Mouse (Mus musculus): ENCODE measurements around the gene Pak7. TPM values are rescaled to one million over a fixed set of nuclear protein-coding genes. Genes with fewer than 3 reads are reported as not detected.

Pak7 gene
- not detected for polyA plus RNA-seq (2012; fragmentation: generic; extraction: Trizol)

DNA sequence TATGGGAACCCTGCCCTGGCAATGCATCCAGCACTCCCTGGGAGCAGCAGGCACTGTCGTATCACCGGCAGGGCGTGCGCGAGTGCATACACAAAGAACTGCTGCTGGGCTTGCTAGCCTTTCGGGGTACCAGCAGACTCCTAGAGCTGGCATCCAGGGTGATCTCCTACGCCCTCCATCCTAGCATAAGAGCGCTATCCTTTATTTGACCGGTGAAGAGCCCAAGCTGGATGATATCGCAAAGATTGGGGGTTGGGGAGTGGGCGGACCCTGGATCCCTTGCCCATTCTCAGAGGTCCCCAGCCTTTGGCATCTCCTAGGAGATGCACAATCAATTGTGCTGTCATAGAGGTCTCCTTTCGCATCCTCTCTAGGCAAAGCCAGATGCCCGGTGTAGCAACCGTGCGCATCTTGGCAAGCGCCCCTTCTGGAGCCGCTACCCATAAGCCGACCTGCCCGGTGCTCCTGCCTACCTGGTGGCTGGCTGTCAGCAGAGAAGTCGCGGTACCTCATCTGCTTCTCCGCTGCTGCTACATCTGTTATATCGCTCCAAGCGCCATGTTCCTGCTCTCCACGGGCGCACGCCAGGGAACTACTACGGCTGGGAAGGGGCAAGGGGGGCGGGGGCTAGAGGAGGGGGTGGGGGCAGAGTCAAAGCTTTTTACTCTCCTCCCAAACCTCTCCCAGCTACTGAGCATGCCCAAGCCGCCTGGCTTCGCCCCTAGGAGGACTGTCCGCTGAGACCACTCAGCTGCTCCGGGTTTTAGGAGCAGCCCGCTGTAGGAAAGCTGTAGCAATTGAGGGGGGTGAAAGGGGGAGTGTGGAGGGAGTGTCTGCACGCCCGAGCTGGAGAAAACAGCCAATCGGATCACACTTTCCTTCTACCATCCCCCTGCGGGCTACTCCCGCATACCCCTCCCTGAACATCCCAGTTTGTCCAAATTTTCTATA is at the start of gene Pak7:
Gene Pak7, minus strand, starts transcription at position 787 of the 951 bp plus-strand sequence.
- Histone ChIP-seq H3K79me2 (ENCODE audit: control insufficient read depth, insufficient read depth) (no peaks in the 10 kb centered on the region), H3K4me3 (no peak within 1 kb of the TSS), H3K27me3 (ENCODE audit: control insufficient read depth, insufficient read depth, insufficient read length) (no peaks in the 10 kb centered on the region), H3ac (ENCODE audit: control insufficient read depth, insufficient read length) (no peak within 1 kb of the TSS), H3K4me2 (ENCODE audit: low read depth) (no peak within 1 kb of the TSS), H3K36me3 (ENCODE audit: control insufficient read depth, insufficient read depth) (no peaks in the 10 kb centered on the region)
- TF ChIP-seq MAX (IDR thresholded peaks at IDR 0.05; ENCODE audit: low read depth) (no peak), POLR2AphosphoS2 (IDR thresholded peaks at IDR 0.05; ENCODE audit: insufficient read length, low read depth) (no peak), REST (IDR thresholded peaks at IDR 0.05; ENCODE audit: insufficient read depth, insufficient read length) (no peak), MYOG (IDR thresholded peaks at IDR 0.05; ENCODE audit: control insufficient read depth in 1 of 3, insufficient read depth in 1 of 3, insufficient read length in 2 of 3, low read depth in 2 of 3) (no peak), MYOD1 (IDR thresholded peaks at IDR 0.05; ENCODE audit: control insufficient read depth in 1 of 3, insufficient read length in 2 of 3, low read depth in 2 of 3) (no peak), SRF (IDR thresholded peaks at IDR 0.05; ENCODE audit: control insufficient read depth, insufficient read length, low read depth) (no peak), CEBPB (IDR thresholded peaks at IDR 0.05; ENCODE audit: insufficient read depth, poor library complexity, severe bottlenecking) (no peak), USF1 (IDR thresholded peaks at IDR 0.05; ENCODE audit: low read depth) (no peak), TCF12 (IDR thresholded peaks at IDR 0.05; ENCODE audit: insufficient read depth, poor library complexity, severe bottlenecking) (no peak), POLR2A (IDR thresholded peaks at IDR 0.05; ENCODE audit: insufficient read length, low read depth) (no peak), E2F4 (IDR thresholded peaks at IDR 0.05; ENCODE audit: insufficient read depth) (no peak), TCF3 (IDR thresholded peaks at IDR 0.05; ENCODE audit: insufficient read length, low read depth) (no peak)

DNA sequence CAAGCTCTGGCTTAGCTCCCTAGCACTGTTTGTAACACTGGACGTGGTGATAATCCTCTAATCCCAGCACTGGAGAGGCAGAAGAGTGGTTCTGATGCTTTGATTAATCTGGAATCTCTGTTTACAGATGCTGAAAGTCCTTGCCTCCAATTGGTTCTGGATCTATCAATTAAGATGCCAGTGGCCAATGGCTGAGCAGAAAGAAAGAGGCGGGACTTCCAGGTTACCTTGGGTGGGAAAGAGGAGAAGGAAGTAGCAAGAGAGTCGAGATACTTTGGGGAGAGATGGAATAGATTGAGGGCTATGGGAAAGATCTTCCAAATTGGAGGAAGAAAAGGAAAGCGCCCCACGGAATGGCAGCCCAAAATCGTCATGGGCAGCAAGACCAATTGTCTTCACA is 37.8 kb upstream of the Pak7 start:
- Histone ChIP-seq H3ac (ENCODE audit: control insufficient read depth, insufficient read length) (no peak overlapping the region), H3K36me3 (ENCODE audit: control insufficient read depth, insufficient read depth) (no peaks in the 10 kb centered on the region), H3K79me2 (ENCODE audit: control insufficient read depth, insufficient read depth) (no peaks in the 10 kb centered on the region), H3K27me3 (ENCODE audit: control insufficient read depth, insufficient read depth, insufficient read length) (no peaks in the 10 kb centered on the region), H3K4me2 (ENCODE audit: low read depth) (no peak overlapping the region), H3K4me3 (no peak overlapping the region)
- TF ChIP-seq TCF3 (IDR thresholded peaks at IDR 0.05; ENCODE audit: insufficient read length, low read depth) (no peak), REST (IDR thresholded peaks at IDR 0.05; ENCODE audit: insufficient read depth, insufficient read length) (no peak), MAX (IDR thresholded peaks at IDR 0.05; ENCODE audit: low read depth) (no peak)

DNA sequence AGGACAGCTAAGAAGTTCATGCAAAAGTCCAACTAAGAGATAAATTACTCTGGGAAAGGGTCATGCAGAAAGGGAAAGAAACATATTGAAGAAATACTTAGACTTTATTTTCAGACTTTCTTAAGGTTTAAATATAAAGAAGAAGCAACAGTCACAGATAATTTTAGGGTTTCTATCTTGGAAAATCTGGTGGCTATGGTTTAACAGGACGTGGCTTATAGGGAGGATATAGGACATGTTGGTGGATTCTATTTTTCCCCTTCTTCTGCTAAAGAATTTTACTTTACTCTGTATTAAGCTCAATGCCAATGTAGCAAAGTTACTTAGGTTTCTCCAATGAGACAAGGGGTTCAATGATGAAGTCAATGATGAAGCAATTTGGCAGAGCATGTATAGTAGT is 31.8 kb upstream of the Pak7 start:
- Histone ChIP-seq H3K4me3 (no peak overlapping the region), H3K79me2 (ENCODE audit: control insufficient read depth, insufficient read depth) (no peaks in the 10 kb centered on the region), H3ac (ENCODE audit: control insufficient read depth, insufficient read length) (no peak overlapping the region), H3K36me3 (ENCODE audit: control insufficient read depth, insufficient read depth) (no peaks in the 10 kb centered on the region), H3K4me2 (ENCODE audit: low read depth) (no peak overlapping the region), H3K27me3 (ENCODE audit: control insufficient read depth, insufficient read depth, insufficient read length) (no peaks in the 10 kb centered on the region)
- TF ChIP-seq MAX (IDR thresholded peaks at IDR 0.05; ENCODE audit: low read depth), result no peak
- TF ChIP-seq CEBPB (IDR thresholded peaks at IDR 0.05; ENCODE audit: insufficient read depth, poor library complexity, severe bottlenecking), result no peak
- no peak for TF ChIP-seq POLR2A (IDR thresholded peaks at IDR 0.05; ENCODE audit: insufficient read length, low read depth)
- no peak for TF ChIP-seq TCF12 (IDR thresholded peaks at IDR 0.05; ENCODE audit: insufficient read depth, poor library complexity, severe bottlenecking)
- no peak for TF ChIP-seq SRF (IDR thresholded peaks at IDR 0.05; ENCODE audit: control insufficient read depth, insufficient read length, low read depth)
- TF ChIP-seq REST (IDR thresholded peaks at IDR 0.05; ENCODE audit: insufficient read depth, insufficient read length), result no peak
- TF ChIP-seq TCF3 (IDR thresholded peaks at IDR 0.05; ENCODE audit: insufficient read length, low read depth), result no peak
- TF ChIP-seq E2F4 (IDR thresholded peaks at IDR 0.05; ENCODE audit: insufficient read depth), result no peak
- no peak for TF ChIP-seq POLR2AphosphoS2 (IDR thresholded peaks at IDR 0.05; ENCODE audit: insufficient read length, low read depth)
- TF ChIP-seq MYOD1 (IDR thresholded peaks at IDR 0.05; ENCODE audit: control insufficient read depth in 1 of 3, insufficient read length in 2 of 3, low read depth in 2 of 3), result no peak
- no peak for TF ChIP-seq USF1 (IDR thresholded peaks at IDR 0.05; ENCODE audit: low read depth)
- TF ChIP-seq MYOG (IDR thresholded peaks at IDR 0.05; ENCODE audit: control insufficient read depth in 1 of 3, insufficient read depth in 1 of 3, insufficient read length in 2 of 3, low read depth in 2 of 3), result no peak

DNA sequence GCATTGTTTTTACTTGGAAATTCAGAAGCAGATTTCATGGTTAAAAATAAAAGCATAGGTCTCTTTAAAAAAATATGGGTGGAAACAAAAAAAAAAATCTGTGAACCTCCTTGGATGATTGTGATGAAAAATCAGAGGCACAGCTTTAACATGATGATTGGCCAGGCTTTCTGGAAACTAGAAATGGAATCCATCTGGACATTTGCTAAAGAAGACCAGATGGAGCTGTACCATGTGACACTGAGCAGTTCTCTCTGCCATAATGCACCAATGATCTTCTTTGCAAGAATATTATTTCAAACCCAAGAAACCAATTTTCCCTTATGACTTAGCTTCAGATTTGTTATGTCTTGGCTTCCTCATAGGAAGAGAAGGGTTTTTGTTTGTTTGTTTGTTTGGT is 28.6 kb upstream of the Pak7 start:
- Histone ChIP-seq H3K36me3 (ENCODE audit: control insufficient read depth, insufficient read depth) (no peaks in the 10 kb centered on the region), H3K4me2 (ENCODE audit: low read depth) (no peak overlapping the region), H3K4me3 (no peak overlapping the region), H3ac (ENCODE audit: control insufficient read depth, insufficient read length) (no peak overlapping the region), H3K79me2 (ENCODE audit: control insufficient read depth, insufficient read depth) (no peaks in the 10 kb centered on the region), H3K27me3 (ENCODE audit: control insufficient read depth, insufficient read depth, insufficient read length) (no peaks in the 10 kb centered on the region)
- TF ChIP-seq REST (IDR thresholded peaks at IDR 0.05; ENCODE audit: insufficient read depth, insufficient read length) (no peak), POLR2AphosphoS2 (IDR thresholded peaks at IDR 0.05; ENCODE audit: insufficient read length, low read depth) (no peak), TCF3 (IDR thresholded peaks at IDR 0.05; ENCODE audit: insufficient read length, low read depth) (no peak), MYOG (IDR thresholded peaks at IDR 0.05; ENCODE audit: control insufficient read depth in 1 of 3, insufficient read depth in 1 of 3, insufficient read length in 2 of 3, low read depth in 2 of 3) (no peak), E2F4 (IDR thresholded peaks at IDR 0.05; ENCODE audit: insufficient read depth) (no peak), MYOD1 (IDR thresholded peaks at IDR 0.05; ENCODE audit: control insufficient read depth in 1 of 3, insufficient read length in 2 of 3, low read depth in 2 of 3) (no peak), TCF12 (IDR thresholded peaks at IDR 0.05; ENCODE audit: insufficient read depth, poor library complexity, severe bottlenecking) (no peak)

All from myocyte (in vitro differentiated cells).